Mouse (Mus musculus): ENCODE measurements around the gene Slc35e3.
A peak's percentile ranks its signal among the peaks of the same experiment; 100 is the strongest.
"Not testable (repeated sequence)": the region's sequence is repeated elsewhere in the genome, so short reads cannot be mapped to it uniquely, and the experiment has no call there.

The Slc35e3 gene

DNA sequence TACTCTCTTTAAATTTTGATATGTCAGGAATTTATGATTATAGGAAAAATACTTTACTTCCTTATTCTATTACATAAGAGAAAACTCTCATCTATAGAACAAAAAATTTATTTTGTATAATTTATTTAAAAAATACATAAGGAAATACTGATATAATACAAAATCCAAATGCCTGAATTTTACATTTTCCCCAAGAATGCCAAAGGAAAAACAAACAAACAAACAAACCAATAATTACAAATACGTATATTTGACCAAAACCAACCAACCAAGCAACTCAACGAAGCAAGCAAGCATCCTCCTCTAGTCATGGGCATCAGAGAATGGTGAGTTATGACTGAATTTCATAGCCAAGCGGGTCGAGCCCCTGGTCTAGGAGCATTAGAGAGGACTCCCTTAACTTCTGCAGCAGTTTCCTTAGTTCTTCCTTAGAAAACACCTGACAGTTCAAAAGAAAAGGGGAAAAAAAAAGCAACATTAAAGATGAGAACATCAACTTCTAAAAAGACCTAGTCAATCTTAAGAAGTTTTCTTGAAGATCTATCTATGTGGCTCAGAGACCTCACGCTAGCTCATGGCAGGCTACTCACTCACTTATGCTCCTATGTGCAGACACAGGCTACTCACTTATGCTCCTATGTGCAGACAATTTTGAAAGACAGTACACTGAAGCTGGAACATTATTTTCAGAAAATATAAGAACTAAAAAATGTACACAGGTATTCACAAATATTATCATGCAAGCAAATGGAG is 4.5 kb upstream of the Slc35e3 start:
- no peak for DNase-seq (ENCODE audit: inconsistent age in 2 of 2, low spot score in 1 of 2)

DNA sequence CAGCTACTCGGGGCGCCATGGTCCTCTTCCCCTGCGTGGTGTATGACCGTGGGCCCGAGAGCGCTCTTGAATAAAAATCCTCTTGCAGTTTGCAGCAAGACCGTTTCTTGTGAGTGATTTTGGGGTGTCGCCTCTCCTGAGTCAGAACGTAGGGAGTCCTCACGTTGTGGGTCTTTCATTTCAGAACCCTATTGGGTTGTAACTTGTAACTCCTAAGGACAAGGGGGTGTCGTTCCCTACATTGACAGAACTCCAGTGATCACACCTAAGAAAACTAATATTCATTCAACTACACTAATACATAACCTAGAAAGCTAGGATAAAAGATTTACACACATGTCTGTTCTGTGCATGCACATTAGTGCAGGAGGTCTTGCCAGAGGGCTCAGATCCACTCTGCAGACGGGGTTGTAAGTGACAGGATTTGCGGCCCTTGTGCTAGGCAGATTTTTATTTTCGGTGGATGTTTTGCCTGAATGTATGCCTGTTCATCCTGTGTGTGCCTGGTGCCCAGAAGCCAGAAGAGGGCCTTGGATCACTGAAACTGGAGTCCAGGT is 3.7 kb upstream of the Slc35e3 start:
- DNase-seq (ENCODE audit: inconsistent age in 2 of 2, low spot score in 1 of 2) = no peak

- no peak for DNase-seq (ENCODE audit: inconsistent age in 2 of 2, low spot score in 1 of 2)
These were observed 3.0 kb upstream of the Slc35e3 start for GRCm38 (mm10) chr10:117749050-117749686.

GRCm38 (mm10) chr10:117748276-117749049 is 2.3 kb upstream of the Slc35e3 start:
- no peak for DNase-seq (ENCODE audit: inconsistent age in 2 of 2, low spot score in 1 of 2)

- DNase-seq (ENCODE audit: inconsistent age in 2 of 2, low spot score in 1 of 2) = no peak
These were observed 1.5 kb upstream of the Slc35e3 start for GRCm38 (mm10) chr10:117747711-117748110.

DNA sequence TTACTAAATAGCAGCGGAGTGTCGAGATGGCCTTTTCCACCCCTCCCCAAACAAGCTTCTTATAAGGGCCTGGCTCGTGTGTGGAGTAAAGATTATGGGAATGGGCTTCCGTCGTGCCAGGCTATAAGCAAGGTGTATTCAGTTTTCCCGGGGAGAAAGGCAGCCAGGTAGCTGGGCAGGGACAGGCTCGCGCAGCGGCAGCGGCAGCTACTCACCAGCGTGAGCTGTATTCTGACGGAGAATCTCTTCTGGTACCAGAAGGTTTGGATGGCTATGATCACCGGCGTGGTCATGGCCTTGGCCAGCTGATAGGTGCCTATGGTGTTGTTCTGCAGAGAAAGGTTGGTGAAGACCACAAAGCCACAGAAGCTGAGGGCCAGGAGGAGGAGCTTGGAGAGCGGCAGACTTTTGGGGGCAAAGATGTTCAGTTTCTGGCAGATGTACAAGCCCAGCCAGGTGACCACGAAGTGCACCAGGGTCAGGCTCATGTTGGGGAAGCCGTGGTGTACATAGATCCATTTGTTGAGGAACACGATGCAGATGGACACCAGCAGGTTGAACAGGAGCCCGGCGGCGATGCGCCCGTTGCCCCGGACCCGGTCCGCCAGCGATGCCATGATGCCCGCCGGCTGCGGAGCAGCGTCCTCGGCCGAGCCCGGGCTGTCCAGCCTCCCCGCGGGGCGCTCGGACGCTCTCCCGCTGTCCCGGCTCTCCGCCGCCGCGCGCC is 432 bp downstream of the Slc35e3 start:
- DNase-seq (ENCODE audit: inconsistent age in 2 of 2, low spot score in 1 of 2) = peak in 1 of 2 experiments; percentile 68

GRCm38 (mm10) chr10:117743917-117744316 is 2.2 kb downstream of the Slc35e3 start:
- DNase-seq (ENCODE audit: inconsistent age in 2 of 2, low spot score in 1 of 2) = no peak

GRCm38 (mm10) chr10:117743182-117743581 is 3.0 kb downstream of the Slc35e3 start:
- DNase-seq (ENCODE audit: inconsistent age in 2 of 2, low spot score in 1 of 2) = no peak

GRCm38 (mm10) chr10:117742618-117743017 is 3.5 kb downstream of the Slc35e3 start:
- DNase-seq (ENCODE audit: inconsistent age in 2 of 2, low spot score in 1 of 2) = no peak

- DNase-seq (ENCODE audit: inconsistent age in 2 of 2, low spot score in 1 of 2) = no peak
These were observed 4.3 kb downstream of the Slc35e3 start for GRCm38 (mm10) chr10:117741698-117742475.

DNA sequence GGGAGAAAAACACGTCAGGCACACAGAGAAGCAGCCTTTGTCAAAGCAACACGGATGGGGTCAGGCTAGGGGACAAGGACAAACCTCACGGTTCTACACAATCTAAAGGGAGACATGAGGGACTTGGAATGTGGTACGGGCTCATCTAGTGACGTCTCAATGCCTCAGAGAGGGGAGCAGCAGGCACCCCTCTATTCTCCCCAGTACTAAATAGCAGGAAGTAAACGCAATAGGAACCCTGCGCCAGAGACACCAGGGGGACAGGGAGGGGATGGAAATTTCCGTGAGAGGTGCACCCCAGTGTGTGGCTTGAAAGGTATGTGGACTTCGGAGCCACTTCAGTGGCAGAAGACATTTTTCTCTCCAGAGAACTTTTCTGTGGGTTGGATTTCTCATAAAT is 5.2 kb downstream of the Slc35e3 start:
- no peak for DNase-seq (ENCODE audit: inconsistent age in 2 of 2, low spot score in 1 of 2)

DNA sequence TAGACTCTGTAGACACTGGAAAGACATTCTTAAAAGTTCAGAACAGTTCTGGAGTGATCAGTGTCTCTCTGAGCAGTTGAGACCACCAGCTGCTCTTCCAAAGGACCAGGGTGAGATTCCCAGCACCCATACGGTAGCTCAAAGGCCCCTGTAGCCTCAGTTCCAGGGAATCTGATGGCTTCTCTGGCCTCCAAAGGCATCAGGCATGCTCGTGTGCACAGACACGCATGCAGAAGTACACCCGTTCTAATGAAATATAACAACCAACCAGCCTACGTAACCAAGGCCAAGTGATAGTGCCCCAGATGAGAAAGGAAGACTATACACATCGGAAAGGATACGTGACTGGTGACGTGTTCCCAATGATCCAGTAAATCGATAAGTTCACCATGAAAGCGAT is 6.0 kb downstream of the Slc35e3 start:
- DNase-seq (ENCODE audit: inconsistent age in 2 of 2, low spot score in 1 of 2) = no peak

DNA sequence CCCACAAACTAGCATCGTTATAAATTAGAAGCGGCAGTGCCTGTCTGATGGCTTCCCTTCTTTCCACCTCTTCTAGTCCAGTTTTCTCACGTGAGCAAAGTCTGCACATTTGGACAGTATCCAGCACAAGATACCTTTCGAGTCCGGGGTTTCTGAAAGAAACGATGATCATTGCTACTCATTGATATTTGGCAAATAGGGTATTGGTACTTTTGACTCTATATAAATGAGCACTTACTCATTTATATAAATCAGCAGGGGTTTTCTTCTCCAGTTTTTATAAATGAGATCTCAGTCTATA is 6.6 kb downstream of the Slc35e3 start:
- DNase-seq (ENCODE audit: inconsistent age in 2 of 2, low spot score in 1 of 2) = no peak

GRCm38 (mm10) chr10:117738928-117739647 is 7.1 kb downstream of the Slc35e3 start:
- DNase-seq (ENCODE audit: inconsistent age in 2 of 2, low spot score in 1 of 2) = no peak

- DNase-seq (ENCODE audit: inconsistent age in 2 of 2, low spot score in 1 of 2) = peak in 1 of 2 experiments; percentile 21
These were observed 7.8 kb downstream of the Slc35e3 start for GRCm38 (mm10) chr10:117738140-117738921.

DNA sequence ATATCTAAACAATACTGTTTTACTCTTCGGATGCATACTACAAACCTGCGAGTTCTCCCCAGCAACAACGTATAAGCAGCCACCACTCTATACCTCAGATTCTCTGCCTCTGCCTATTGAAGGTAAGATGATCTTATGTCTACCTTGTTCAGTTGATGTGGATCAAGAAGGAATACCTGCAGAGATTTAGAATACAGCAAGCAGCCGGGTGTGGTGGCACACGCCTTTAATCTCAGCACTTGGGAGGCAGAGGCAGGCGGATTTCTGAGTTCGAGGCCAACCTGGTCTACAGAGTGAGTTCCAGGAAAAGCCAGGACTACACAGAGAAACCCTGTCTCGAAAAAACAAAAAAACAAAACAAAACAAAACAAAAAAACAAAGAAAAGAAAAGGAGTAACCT is 8.7 kb downstream of the Slc35e3 start:
- not testable (repeated sequence) for DNase-seq (ENCODE audit: inconsistent age in 2 of 2, low spot score in 1 of 2)

GRCm38 (mm10) chr10:117737075-117737474 is 9.1 kb downstream of the Slc35e3 start:
- DNase-seq (ENCODE audit: inconsistent age in 2 of 2, low spot score in 1 of 2) = no peak

DNA sequence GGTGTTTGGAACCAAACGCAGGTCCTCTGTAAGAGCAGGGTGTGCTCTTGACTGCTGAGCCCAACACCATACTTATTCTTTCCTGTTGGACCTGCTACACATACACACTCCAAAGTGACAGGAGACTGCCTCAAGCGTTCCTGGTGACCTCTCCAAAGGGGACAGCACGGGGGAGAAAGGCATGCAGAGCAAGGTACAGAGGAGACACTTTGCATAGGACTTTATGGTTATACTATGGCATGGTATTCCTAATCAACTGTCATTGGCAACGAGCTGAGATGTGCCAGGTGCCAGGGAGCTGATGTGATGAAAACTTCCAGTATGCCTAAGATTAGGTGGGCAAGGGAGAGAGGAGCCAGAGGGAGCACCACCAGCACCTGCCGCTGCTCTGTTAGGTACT is 9.6 kb downstream of the Slc35e3 start:
- no peak for DNase-seq (ENCODE audit: inconsistent age in 2 of 2, low spot score in 1 of 2)

GRCm38 (mm10) chr10:117735396-117735795 is 10.8 kb downstream of the Slc35e3 start:
- not testable (repeated sequence) for DNase-seq (ENCODE audit: inconsistent age in 2 of 2, low spot score in 1 of 2)

All from adrenal gland, adult (tissue).